Mouse (Mus musculus) ES-E14 (cell line): ENCODE data around the gene Tapt1.

Source experiments
- HCFC1 ChIP-seq: IDR thresholded peaks from 2 replicates; pipeline ENCODE4 v1.6.1; 2012; ENCODE audit warnings: low read length, inconsistent platforms, borderline replicate concordance; ENCODE audit not compliant: insufficient read depth
- MAFK ChIP-seq: IDR thresholded peaks from 2 replicates; pipeline ENCODE4 v1.6.1; 2014; ENCODE audit warnings: mild to moderate bottlenecking, low read depth, low read length, inconsistent platforms; ENCODE audit not compliant: insufficient read depth

GRCm38 (mm10) chr5:44218483-44218882 is 7.9 kb downstream of the Tapt1 start:
- TF ChIP-seq MAFK (no peak), HCFC1 (no peak)
